Mouse (Mus musculus): ENCODE measurements at regions not wholly inside any gene's neighbourhood (a gene's known extent, or its start where the extent isn't known, plus 50 kb on each side); places are given as distances from the start of the nearest gene placed in this dataset.

- no peak for TF ChIP-seq TAL1 (IDR thresholded peaks at IDR 0.05; ENCODE audit: low read length)
- no peak for TF ChIP-seq USF1 (IDR thresholded peaks at IDR 0.05; ENCODE audit: low read depth, low read length)
Measured at GRCm38 (mm10) chr2:159401421-159402100, 607.0 kb downstream of the Dhx35 start.
